Mouse (Mus musculus) layer of hippocampus, adult 9-10 months (tissue): Measurements from ENCODE around the gene Serpina1f.
A peak's percentile ranks its signal among the peaks of the same experiment; 100 is the strongest.
"Not testable (repeated sequence)": the region's sequence is repeated elsewhere in the genome, so short reads cannot be mapped to it uniquely, and the experiment has no call there.

Experiments
- DNase-seq: peaks from one replicate; pipeline ENCODE4 v3.0.0; 2022; ENCODE audit warnings: low spot score

Gene Serpina1f

DNA sequence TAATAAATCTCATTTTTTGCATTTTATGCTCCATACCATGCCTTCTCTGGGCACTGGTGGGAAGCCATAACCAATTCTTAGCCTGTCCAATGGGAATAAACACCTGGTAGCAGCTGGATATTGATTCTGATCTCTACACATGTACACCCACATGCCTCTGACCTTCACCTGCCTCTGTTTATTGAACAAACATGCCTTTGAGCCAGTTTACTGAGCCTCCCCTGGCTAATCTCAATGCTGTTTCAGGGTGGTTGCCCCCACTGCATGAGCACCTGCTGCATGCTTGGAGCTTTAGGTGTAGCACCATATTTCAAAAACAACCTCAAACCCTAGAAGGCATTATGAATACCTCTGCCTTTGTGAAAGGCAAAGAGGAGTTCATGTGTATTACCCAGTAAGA, 33.3 kb downstream of the Serpina1f start:
- not testable (repeated sequence) for DNase-seq

DNA sequence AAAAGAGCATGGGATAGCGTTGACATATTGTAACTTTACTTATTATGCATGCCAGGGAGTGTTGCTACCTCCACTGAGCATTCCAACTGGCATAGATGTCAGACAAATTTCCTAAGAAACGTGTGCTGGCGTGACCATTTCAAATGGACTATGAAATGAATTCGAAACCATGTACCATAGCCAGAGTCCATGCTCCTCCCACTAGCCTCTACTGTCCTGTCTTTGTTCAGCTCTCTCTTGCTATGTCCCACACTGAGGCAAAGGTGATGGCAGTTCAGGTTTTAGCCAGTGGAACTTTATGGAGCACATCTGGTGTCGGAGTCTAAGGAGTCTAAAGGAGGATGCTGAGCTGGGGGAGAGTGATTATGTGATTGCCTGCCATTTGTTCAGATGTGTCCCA, 35.3 kb downstream of the Serpina1f start:
- no peak for DNase-seq

DNA sequence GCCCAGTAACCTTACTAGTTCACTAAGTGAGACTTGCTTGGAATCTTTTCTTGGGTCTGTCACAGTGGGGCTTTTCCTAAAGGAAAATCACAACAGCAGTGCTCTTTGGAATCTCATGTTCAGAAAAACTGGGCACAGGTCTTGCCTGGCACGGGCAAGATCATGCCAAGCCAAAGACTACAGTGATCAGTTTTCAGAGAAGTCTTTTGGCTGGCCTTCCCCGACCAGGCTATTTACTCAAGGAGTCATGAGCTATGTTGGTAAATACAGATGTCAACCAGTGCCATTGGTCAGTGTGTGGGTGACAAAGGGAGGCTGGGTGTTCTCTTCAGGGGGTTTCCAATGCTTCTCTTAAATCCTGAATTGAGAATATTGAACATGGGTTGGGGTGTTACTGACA, 36.2 kb downstream of the Serpina1f start:
- DNase-seq = no peak

DNA sequence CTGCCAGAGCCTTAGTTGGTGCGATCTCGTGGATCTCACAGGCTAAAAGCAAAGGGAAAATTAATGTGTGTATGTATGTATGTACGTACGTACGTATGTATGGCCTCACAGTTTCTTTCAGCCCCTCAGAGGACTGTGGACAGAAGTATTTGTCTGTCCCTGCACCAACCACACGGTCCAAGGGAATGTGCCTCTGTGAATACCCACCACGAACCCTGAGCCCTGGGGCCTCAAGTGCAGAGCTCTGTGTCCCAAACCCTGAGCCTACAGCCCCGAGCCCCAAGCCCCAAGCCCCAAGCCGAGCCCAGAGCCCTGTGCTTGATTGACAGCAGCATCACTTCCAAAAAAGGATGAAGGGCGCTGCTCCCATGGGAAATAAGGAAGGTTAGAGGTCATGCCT, 37.3 kb downstream of the Serpina1f start:
- no peak for DNase-seq

DNA sequence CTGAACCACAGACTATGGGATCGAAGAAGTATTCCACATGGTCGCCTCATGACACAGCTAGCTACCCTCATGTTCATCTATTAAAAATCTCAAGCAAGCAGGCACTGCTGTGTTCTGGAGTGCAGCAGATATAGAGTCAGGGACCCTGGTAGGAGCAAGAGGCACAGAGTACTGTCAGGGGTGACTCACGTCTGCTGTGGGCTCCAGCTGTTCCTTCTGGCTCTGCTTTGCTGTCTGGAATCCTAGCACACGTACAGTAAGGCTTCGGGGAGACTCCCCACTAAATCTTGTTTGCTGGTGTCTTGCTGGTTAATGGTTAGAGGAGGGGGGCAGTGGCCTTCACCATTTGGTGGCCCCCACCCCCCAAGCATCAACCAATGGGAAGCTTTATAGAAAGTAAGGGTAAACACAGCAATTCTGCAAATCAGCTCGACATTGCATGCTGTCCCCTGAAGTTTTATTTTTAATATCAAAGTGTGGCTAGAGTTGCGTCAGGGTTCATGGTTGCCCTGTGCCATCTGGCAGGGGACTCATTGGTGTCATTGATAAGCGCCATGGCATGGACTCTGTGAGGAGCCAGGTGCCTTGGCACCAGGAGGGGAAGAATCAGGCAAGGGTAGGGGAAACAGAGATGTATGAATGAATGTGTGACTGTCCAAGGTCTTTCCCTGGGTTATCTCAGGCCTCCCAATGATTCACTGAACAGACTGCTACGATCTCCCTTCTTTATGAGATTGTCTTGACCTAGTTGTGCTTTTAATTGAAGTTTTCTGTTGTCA, 38.3 kb downstream of the Serpina1f start, which contains the start of gene Serpina6:
Gene Serpina6, minus strand, starts transcription at position 365 of the 779 bp plus-strand sequence.
- DNase-seq = no peak

DNA sequence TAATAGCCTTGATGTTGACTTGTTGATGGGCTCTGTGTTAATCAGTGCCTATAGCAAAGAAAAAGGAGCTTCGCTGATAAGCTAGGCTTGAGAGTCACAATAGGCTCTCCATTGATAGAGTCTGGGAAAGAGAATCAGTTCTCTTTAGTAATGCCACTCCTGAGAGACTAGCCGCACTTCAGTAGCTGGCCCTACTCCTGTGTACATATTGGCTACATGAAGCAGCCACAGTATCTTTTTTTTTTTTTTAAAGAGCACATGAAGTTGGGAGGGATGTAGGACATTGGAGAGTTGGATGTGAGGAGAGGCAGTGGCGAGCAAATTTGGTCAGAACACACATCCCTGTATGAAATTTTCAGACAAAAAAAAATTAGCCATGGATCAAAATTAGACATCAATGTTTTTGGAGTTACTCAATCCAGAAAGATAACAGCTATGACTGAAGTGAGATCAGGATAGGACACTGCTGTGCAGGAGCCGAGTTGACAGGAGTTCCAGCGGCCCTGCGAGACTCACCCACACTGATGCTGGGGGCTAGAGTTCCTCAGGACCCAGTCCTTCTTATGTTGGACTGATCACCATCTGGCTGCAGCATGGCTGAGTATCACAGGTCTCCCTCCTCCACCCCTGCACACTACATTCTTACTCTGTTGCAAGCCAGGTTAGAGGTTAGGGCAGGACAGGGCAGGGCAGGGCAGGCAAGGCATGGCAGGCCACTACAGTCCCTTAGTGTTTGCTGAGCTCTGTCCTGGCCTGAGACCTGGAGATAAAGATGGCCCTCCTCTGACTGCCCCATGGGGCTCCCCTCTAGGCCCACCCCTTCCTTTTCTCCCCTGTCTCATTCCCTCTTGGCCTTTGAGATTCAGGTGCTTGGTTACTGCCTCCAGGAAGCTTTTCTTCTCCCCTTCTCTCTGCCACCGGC, 39.9 kb downstream of the Serpina1f start:
- no peak for DNase-seq

DNA sequence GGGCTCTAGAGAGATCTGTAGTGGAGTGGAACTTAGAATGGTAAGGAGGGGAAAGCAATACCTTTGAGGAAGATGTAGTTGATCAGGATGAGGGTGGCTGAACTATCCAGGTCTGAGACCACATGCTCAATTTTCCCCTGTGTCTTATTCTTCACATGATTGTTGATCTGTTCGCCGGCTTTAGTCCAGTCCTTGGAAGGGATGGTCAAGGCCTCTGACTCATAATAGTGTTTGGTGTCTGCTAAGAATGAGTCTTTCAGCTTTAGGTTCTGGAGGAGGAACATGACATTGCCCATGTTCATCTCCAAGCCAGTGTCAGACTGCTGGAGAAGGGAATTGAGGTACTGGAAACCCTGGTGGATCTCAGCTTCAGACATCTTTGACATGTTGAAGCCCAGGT, 41.5 kb downstream of the Serpina1f start:
- DNase-seq = no peak

DNA sequence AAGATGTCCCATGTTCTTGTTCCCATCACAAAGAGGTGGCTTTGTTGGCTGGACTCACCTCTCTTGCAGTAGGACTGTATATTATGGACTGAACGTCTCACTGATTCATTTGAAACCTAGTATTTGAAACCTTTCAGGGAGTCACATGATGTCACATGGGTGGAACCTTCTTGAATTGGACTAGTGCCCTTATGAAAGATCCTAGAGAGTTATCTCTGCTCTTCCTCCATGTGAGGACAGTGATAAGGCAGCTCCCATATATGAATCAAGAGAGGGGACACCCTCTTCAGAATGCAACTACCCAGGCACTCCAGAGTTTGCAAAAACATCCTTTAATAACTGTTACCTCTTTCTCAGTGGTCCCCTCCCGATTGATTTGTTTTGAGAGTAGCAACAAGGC, 49.0 kb downstream of the Serpina1f start:
- DNase-seq = no peak

DNA sequence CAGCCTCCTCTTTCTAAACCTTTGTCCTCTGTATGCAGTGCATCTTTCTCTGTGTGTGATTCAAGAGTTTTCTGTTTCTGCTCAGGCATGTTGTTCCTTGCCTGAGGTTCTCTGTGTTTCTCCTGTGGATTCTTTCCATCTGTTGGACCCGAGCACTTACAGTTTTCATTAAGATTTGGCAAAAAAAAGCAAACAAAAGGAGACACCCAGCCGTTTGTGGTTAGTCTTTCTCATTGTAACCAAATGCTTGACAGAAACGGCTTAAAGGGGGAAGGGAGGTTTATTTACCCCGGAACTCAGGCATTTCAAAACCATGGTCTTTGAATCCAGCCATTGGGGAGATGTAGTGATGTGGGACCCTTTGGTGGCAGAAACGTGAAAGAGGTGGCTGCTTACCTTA, 50.7 kb downstream of the Serpina1f start:
- DNase-seq = no peak

DNA sequence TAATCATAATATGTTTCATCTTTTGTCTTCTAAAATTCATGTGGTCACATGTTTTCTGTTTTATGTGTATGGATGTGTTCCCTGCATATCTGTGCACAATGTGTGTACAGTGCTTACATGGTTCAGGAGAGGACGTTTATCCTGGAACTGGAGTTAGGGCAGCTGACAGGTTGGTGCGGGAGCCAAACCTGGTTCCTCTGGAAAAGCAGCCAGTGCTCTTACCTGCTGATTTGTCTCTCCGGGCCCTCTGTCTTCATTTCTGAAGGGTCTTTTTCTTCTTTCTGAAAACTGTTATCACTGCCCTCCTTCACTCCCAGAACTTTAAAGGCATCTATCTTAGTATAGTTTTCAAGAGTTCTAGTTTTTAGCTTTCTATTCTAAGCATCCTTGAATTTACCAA, 51.5 kb downstream of the Serpina1f start:
- no peak for DNase-seq

DNA sequence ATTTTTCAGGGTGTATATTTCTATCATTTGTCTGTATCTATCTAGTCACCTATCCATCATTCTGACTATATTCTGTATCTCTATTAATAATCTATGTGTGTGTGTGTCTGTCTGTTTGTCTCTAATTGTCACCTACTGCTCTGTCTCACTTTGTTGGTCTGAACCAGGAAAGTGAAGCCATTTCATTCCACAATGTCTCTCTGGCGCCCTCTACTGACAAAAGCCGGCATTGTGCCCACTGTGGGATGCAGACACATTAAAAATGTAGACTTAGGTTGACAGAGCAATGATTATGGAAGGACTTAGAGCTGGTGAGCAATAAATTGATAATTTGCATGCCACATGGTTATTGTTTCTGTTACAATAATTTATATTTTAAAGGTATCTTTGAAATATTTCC, 52.0 kb downstream of the Serpina1f start:
- peak; percentile 91 for DNase-seq
